Mouse (Mus musculus) CD4-positive, CD25-positive, alpha-beta regulatory T cell, adult 2 months (primary cell): ENCODE measurements around the gene Evx2.

Experiments used
- DNase-seq: peaks from one replicate; pipeline ENCODE4 v3.0.0-alpha.2; 2012; ENCODE audit warnings: low read depth, low spot score

Evx2 gene

DNA sequence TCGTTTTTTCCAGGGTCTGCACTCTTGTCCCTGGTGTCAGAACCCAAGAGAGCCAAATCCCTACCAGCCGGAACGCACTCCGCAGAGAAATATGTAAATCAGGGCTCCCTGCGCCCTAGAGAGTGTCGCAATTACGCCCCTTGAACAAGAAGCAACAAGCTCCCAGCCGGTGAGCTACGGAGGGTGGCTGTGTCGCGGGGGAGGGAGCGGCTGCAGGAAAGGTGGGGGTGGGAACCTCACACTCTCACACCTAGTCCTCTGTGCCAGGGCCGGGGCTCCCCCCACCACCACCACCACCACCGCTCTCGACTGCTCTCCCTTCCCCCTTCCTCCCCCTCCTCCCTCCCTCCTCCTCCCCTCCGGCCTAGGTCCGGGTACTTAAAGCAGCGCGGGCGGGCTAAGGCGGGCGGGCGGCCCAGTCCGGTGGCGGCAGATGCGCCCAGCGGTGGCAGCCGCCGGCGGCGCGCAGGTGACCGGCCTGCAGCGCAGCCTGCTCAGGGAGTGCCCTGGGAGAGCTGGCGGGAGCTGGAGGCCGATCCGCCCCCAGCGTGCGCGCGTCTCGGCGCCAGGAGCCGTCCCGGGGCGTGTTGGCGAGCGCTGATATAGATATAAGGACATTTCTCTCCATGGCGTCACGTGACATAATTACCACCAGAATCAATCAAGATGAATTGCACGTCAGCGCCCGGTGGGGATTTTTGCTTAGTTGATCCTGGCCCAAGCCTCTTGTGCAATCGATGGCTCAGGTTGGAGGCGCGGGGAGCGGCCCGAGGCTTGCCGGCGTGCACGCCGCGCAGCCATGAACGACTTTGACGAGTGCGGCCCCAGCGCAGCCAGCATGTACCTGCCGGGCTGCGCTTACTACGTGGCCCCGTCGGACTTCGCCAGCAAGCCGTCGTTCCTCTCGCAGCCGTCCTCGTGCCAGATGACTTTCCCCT, 22.5 kb upstream of the Evx2 start:
- DNase-seq, result no peak

- no peak for DNase-seq
Observed at GRCm38 (mm10) chr2:74680561-74681398, 21.4 kb upstream of the Evx2 start.

DNA sequence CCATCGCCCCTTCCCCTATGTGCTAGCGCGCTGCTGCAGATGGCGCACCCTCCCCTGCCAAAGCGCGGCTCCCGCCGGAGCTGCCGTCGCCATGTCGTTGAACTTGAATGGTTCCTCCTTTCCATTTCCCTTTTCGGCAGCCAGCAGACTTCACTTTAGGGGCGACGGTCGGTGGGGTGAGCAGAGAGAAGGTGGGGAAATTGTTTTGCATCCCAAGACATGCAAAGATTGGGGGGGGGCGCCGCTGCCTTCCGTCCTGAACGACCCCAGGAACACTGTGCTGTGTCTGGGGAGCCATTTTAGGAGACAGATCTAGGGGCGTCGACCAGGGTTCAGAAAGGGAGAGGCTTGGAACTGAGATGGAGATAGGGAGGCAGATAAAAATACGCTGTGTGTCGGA, 20.6 kb upstream of the Evx2 start:
- no peak for DNase-seq

DNA sequence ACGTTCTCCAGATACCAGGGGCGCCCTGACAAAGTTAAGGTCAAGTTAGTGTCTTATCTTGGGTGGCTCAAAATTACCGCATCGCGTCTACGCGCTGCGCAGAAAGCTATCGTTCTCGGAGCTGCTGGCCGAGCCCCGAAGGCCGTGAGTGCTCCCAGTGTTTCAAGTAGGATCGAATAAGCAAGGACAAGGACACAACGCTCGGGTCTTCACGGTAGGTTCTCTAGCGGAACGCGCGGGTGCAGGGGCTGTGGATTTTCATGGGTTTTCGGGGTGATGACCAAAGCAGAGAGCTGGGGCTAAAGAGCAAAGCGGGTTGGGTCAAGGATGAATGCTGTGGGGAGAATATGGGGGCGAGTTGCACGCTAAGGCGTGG, 20.2 kb upstream of the Evx2 start:
- DNase-seq, result no peak

- no peak for DNase-seq
Observed at GRCm38 (mm10) chr2:74678891-74679595, 19.7 kb upstream of the Evx2 start, which contains the start of gene Hoxd11. Gene Hoxd11, plus strand, starts transcription at chr2:74679557.

DNA sequence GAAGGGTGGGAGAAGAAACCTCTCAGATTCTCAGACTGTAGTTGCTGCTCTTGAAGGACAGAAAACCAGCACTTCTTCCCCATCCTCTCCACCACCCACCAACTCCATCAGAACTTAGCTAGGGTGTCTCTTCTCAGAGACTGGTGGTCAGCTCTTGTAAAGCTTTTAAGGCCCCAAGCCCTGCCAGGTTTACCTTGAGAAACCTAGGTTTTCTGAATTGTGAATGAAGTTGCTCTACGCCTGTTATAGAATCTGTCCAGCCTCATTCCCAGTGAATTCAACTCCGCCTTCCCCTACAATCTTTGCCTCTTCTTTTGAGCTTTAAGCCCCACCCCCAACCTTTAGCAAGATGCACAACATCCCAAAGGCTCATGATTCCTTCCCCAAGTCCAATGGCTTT, 17.7 kb upstream of the Evx2 start:
- DNase-seq, result no peak

GRCm38 (mm10) chr2:74676376-74677052, 17.2 kb upstream of the Evx2 start:
- no peak for DNase-seq

GRCm38 (mm10) chr2:74675666-74676282, 16.4 kb upstream of the Evx2 start:
- DNase-seq, result no peak

DNA sequence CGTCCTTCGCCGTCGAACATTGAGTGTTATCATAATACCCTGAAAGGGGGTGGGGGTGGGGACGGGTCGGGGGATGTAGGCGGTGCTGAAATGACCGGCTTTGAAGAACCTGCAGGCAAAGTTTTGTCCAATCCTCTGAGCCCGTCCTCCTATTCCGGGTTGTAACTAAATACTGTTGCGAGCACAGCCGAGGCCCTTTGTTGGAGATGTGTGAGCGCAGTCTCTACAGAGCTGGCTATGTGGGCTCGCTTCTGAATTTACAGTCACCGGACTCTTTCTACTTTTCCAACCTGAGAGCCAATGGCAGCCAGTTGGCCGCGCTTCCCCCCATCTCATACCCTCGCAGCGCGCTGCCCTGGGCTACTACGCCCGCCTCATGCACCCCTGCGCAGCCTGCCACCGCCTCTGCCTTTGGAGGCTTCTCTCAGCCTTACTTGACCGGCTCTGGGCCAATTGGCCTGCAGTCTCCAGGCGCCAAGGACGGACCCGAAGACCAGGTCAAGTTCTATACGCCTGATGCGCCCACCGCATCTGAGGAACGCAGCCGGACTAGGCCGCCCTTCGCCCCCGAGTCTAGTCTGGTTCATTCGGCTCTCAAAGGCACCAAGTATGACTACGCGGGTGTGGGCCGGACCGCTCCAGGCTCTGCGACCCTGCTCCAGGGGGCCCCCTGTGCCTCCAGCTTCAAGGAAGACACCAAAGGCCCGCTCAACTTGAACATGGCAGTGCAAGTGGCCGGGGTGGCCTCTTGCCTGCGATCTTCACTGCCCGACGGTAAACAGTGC, 15.7 kb upstream of the Evx2 start, which contains the start of gene Hoxd12:
Hoxd12 (plus strand) TSS at position 133 of the 785 bp plus-strand sequence.
- DNase-seq, result no peak

- no peak for DNase-seq
Observed at GRCm38 (mm10) chr2:74673835-74674425, 14.6 kb upstream of the Evx2 start.

DNA sequence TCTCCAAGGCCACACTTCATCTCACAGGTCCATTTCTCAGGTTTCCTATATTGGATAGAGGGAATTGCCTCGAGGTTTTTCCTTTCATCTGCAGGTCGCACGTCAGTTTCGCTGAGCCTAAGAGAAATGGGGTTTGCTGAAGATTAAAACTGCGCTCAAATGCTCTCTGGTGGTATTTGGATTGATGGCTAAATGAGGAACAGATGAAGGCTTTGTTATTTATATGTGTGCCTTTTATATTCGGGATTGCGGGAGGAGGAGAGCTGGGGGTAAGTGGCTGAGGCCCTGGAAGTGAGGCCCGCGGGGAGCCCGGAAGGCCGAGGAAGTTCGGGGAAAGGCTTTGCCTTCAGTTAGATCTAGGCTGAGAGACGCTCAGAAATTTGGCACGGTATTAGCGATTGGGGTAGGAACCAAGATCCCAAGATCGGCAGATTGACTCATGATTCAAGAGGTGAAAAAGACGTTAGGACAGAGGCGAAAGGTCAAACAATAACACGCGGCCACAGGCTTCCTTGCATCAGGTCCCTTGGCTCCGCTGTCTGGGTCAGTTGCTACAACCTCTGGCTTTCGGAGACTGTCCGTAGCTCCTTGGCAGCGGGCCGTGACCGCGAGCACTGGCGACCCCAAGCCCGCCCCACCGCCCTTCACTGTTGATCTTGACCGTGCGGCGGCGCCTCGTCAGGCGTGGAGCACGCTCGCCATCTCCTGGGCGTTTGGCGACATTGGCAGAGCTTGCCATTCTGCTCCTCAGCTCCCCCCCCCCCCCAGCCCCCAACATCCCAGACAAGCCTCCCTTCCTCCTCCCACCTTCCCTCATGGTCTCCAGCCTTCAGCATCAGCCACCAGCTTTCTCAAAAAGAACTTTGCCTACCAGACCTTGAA, 13.4 kb upstream of the Evx2 start:
- DNase-seq, result peak; percentile 81

GRCm38 (mm10) chr2:74671847-74672246, 12.5 kb upstream of the Evx2 start:
- no peak for DNase-seq

DNA sequence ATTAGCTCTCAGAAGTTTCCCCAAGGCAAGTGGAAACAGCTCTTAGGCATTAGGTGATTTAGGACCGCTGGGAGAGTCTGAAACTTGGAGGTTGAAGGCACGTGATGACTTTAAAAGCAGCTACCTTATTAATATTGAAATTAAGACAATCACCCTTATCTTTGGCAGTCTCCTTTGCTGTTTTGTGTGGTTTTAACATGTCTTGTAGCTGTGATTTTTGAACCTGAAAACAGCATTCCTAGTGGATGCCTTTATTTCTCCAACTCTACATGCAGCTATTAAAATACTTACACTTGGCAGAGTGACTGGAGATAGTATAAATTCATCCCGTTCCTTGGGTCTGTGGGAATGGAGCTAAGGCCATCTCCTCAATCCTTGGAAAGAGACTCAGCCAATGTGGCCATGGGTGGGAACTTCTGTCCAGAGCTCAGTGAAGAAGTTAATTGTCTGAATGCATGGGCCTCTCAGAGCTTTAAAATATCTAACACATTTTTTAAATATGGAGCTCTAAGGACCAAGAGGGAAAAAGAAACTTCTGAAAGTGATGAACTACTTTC, 11.4 kb upstream of the Evx2 start:
- DNase-seq, result no peak

GRCm38 (mm10) chr2:74669650-74670235, 10.4 kb upstream of the Evx2 start:
- no peak for DNase-seq

DNA sequence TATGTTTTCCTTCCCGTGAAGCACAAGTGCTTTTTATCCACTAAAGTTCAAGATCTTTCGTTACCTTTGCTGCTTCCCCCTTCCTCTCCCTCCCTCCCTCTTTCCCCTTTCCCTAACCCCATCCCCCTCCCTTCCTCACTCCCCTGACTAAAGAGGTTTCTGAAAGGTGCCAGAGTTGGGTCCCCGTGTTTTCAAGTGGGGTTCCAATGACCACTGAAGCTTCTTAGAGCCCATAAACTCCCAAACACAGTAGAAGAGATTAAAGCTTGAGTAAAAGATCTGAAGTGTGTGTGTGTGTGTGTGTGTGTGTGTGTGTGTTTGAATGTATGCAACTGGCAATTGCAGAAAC, 9.8 kb upstream of the Evx2 start:
- DNase-seq, result no peak

DNA sequence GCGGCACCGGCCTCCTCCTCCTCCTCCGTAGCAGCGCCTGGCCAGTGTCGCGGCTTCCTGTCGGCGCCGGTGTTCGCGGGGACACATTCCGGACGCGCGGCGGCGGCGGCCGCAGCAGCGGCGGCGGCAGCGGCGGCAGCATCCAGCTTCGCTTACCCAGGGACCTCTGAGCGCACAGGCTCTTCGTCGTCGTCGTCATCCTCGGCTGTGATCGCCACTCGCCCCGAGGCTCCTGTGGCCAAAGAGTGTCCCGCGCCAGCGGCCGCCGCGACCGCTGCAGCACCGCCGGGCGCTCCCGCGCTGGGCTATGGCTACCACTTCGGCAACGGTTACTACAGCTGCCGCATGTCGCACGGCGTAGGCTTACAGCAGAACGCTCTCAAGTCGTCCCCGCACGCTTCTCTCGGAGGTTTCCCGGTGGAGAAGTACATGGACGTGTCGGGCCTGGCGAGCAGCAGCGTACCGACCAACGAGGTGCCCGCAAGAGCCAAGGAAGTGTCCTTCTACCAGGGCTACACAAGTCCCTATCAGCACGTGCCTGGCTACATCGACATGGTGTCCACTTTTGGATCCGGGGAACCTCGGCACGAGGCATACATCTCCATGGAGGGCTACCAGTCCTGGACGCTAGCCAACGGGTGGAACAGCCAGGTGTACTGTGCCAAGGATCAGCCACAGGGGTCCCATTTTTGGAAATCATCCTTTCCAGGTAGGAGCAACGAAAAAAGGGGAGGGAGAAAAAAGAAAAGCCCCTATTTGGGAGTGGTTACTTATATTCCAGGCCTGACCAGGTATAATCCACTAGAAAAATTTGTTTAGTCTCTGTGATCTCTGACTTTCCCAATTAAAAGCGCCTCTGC, 9.2 kb upstream of the Evx2 start:
- DNase-seq, result no peak

DNA sequence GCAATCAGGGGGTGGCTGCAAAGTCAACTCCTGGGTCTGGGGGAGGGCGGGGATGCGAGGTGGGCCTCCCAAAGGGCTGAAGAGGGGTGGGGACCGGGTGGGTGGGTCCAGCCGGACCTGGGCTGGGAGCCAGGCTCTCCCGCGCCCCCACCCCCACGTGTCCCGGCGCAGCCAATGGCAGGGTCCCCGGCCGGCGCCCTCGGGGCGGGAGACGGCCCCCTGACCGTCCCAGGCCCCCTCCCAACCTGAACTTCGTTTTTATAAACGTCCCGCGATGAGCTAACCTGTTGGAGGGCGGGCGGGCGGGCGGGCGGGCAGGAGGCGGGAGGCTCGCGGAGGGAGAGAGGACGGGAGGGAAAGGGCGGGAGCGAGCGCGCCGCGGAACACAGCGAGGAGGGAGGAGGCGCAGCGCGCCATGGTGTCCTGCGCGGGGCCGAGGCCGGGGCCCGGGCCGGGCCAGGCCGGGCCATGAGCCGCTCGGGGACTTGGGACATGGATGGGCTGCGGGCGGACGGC, 8.5 kb upstream of the Evx2 start, which contains the start of gene Hoxd13:
Hoxd13 (plus strand) TSS at position 469 of the 516 bp plus-strand sequence.
- no peak for DNase-seq
